Mouse (Mus musculus) thymus, adult 2 months (tissue): ENCODE data around the gene H2-Ob. TPM values are rescaled to one million over a fixed set of nuclear protein-coding genes. Genes with fewer than 3 reads are reported as not detected.

Experiments
- DNase-seq: peaks from one replicate; pipeline ENCODE4 v3.0.0; 2021
- H3K27ac ChIP-seq: fragments of 200-500 bp; 2 replicates; pipeline ENCODE4 v1.5.1; 2012; ENCODE audit warnings: low read length, control low read depth; ENCODE audit not compliant: control insufficient read depth, insufficient read depth
- H3K27me3 ChIP-seq: fragments of 200-500 bp; 2 replicates; pipeline ENCODE4 v1.6.1; 2012; ENCODE audit warnings: mild to moderate bottlenecking, low read length, moderate library complexity, mixed read lengths; ENCODE audit not compliant: control insufficient read depth, insufficient read depth
- H3K36me3 ChIP-seq: fragments of 200-500 bp; 2 replicates; pipeline ENCODE4 v1.6.1; 2012; ENCODE audit warnings: mild to moderate bottlenecking, low read length, moderate library complexity; ENCODE audit not compliant: control insufficient read depth, insufficient read depth
- H3K4me1 ChIP-seq: fragments of 200-500 bp; replicated peaks from 2 replicates; pipeline ENCODE4 v1.6.1; 2012; ENCODE audit warnings: low read length; ENCODE audit not compliant: control insufficient read depth, insufficient read depth
- H3K4me3 ChIP-seq: fragments of 200-500 bp; 2 replicates; pipeline ENCODE4 v1.5.1; 2012; ENCODE audit warnings: mild to moderate bottlenecking, low read length, control low read depth, moderate library complexity; ENCODE audit not compliant: control insufficient read depth, insufficient read depth
- CTCF ChIP-seq: fragments of 200-500 bp; IDR thresholded peaks from 2 replicates; pipeline ENCODE4 v1.5.1; 2012; ENCODE audit warnings: mild to moderate bottlenecking, control low read depth, low read length, moderate library complexity, borderline replicate concordance; ENCODE audit not compliant: control insufficient read depth, poor library complexity, insufficient read depth; ENCODE audit errors: extremely low read depth
- POLR2A ChIP-seq: fragments of 200-500 bp; IDR thresholded peaks from 2 replicates; pipeline ENCODE4 v1.6.1; 2012; ENCODE audit warnings: mild to moderate bottlenecking, low read length, control low read depth, moderate library complexity; ENCODE audit not compliant: control insufficient read depth, poor library complexity, insufficient read depth; ENCODE audit errors: extremely low read depth
- WGBS: fragments of 180-500 bp; shearing (Covaris S2); methylation state at CpG from one replicate; pipeline ENCODE4 v1.1.7; 2018; 5-methylcytosine and 5-hydroxymethylcytosine counted together
- polyA plus RNA-seq: library from polyadenylated mRNA; depleted of rRNA; stranded (reverse); fragments of >200 nt; gene quantifications from 2 replicates; pipeline ENCODE4 v1.2.3, GENCODE M21; 2012

The H2-Ob gene
- polyA plus RNA-seq, 1 experiment, result 37.5 TPM

DNA sequence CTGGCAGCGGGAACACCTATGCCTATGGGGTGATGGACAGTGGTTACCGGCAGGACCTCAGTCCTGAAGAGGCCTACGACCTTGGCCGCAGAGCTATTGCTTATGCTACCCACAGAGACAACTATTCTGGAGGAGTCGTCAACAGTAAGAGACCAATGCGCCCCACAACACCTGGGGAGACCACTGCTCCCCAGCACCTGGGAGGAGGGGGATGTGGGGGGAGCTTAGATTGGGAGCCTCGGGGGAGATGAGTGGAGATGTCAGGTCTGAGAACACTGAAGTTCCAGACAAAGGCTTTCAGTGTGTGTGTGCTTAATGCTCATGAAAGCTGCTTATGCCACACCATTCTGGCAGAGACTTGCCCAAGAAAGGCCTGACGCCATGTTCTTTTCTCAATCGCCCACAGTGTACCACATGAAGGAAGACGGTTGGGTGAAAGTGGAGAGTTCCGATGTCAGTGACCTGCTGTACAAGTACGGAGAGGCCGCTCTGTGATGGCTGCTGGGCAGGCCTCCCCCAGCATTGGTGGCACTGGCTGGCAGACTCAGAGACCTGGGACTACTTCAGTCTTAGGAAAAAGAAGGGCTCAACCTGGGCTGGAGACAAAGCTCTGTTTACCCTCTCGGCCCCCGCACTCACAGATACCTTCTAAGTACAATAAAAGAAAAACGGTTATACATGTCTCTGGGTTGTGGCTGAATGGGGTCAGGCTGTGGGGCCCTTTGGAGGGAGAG is 37.8 kb upstream of the H2-Ob start:
- Histone ChIP-seq H3K4me3 (peak overlapping the region; percentile 18), H3K27ac (peak overlapping the region; percentile 87), H3K27me3 (no peaks in the 10 kb centered on the region), H3K36me3 (0 out of 2 replicates have a peak, but pooled peaks cover 3% of the 10 kb centered on the region), H3K4me1 (peaks cover 42% of the 10 kb centered on the region)
- whole genome bisulfite sequencing, result 40% methylated on average over 16 of the region's 16 CpGs
- no peak for DNase-seq
- no peak for TF ChIP-seq POLR2A
- TF ChIP-seq CTCF, result no peak

DNA sequence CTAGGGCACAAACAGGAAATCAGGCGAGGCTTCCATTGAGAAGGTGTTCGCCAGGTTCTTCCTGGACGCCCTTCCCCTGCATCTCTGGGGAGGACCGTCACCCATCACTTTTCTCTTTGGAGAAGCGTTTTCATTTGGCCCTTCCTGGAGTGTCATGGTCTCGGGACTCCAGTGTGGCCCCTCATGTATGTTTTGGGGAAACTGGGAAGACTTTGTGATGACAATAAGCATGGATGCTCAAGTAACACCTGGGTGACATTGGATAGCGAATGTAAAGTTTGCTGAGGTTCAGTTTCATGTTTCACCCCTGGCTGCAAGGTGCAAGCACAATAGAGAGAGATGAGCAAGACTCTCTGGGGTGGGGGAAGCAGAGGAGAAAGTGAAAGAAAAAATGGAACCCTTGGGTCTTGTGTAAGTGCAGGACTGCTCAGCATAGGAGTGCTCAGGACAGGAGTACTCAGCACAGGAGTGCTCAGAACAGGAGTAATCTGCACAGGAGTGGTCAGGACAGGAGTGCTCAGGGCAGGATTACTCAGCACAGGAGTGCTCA is 37.1 kb upstream of the H2-Ob start:
- peaks cover 41% of the 10 kb centered on the region for H3K4me1 ChIP-seq
- no peak for TF ChIP-seq POLR2A
- TF ChIP-seq CTCF, result no peak
- H3K36me3 ChIP-seq, result 0 out of 2 replicates have a peak, but pooled peaks cover 3% of the 10 kb centered on the region
- no peak overlapping the region for H3K4me3 ChIP-seq
- DNase-seq, result no peak
- WGBS, result 36% methylated on average over 7 of the region's 7 CpGs
- H3K27ac ChIP-seq, result peak overlapping the region; percentile 87
- H3K27me3 ChIP-seq, result no peaks in the 10 kb centered on the region

DNA sequence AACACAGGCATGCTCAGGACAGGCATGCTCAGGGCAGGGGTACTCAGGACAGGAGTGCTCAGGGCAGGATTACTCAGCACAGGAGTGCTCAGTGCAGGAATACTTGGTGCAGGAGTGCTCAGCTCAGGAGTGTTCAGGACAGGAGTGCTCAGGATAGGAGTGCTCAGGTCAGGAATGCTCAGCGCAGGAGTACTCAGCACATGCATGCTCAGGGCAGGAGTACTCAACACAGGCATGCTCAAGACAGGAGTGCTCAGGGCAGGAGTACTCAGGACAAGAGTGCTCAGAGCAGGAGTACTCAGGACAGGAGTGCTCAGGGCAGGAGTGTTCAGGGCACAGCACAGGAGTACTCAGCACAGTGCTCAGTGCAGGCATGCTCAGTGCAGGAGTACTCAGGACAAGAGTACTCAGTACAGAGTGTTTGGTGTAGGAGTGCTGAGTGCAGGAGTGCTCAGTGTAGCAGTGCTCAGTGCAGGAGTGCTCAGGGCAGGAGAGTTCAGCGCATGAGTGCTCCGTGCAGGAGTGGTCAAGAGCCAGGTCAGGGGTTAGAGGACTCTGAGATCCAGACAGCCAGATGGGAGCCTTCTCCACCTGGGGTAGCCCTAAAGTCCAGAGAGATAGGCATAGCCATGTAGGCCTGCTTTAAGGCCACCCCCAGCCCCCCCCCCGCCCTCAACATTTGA is 35.8 kb upstream of the H2-Ob start:
- no peaks in the 10 kb centered on the region for H3K27me3 ChIP-seq
- TF ChIP-seq CTCF (no peak), POLR2A (no peak)
- peaks cover 47% of the 10 kb centered on the region for H3K4me1 ChIP-seq
- 0 out of 2 replicates have a peak, but pooled peaks cover 3% of the 10 kb centered on the region for H3K36me3 ChIP-seq
- no peak overlapping the region for H3K4me3 ChIP-seq
- DNase-seq, result no peak
- 93% methylated on average over 4 of the region's 4 CpGs for WGBS
- H3K27ac ChIP-seq, result no peak overlapping the region

DNA sequence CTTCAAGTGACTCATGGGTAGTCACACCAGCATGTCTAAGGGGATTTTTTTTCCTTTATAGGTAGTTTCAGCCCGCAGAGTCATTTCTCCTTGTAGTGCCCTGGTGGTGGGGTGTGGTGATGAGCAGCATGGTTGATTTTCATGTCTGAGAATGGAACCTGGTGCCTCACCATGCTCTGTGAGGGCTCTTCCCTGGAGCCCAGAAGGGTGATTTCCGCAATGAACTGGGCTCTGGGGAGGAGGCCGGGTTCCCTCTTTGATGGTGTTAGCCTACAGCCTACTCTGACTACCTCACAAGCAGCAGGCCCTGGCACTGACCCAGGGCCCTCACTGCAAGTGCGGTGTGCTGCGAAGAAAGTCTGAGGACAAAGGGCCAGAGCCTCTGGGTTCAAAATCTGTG is 35.3 kb upstream of the H2-Ob start, which contains the start of gene Tap2:
Gene Tap2, plus strand, starts transcription at position 84 of the 400 bp plus-strand sequence.
- no peaks in the 10 kb centered on the region for H3K27me3 ChIP-seq
- 0 out of 2 replicates have a peak, but pooled peaks cover 3% of the 10 kb centered on the region for H3K36me3 ChIP-seq
- peaks cover 52% of the 10 kb centered on the region for H3K4me1 ChIP-seq
- H3K27ac ChIP-seq, result peak within 1 kb of the TSS; percentile 93
- no peak for DNase-seq
- H3K4me3 ChIP-seq, result peak within 1 kb of the TSS; percentile 98
- 51% methylated on average over 5 of the region's 5 CpGs for WGBS
- TF ChIP-seq POLR2A, result no peak
- no peak for TF ChIP-seq CTCF

DNA sequence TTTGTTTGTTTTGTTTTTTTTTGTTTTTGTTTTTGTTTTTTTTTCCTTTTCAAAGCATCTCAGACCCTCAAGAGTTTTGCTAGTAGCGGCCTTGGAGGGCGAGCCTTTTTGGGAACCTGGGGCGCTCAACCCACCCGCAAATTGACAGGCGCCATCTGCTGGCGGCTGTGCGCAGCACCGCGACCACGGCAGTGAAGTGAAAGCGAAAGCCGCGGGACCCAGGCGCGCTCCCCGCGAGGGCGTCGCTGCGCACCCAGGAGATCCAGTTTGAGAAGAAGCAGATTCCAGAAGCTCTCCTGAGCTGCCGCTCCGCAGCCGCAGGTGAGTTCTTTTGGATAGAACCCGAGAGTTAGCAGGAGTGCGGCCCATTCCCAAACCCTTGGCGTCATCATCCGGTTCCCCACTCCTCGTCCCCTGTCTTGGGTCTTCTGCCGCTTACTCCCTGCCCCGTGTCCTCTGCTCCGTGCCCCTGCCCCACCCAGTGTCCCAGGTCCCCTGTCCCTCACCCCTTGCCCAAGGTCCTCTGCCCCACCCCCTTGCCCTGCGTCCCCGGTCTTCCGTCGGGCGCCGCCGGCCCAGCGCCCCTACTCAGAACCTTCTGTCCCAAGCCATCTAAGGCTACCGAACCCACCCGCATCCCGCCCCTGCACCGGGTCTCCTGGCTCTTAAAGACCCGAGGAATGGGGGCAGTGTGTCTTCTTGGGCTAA is 34.2 kb upstream of the H2-Ob start:
- peaks cover 59% of the 10 kb centered on the region for H3K4me1 ChIP-seq
- peak; percentile 94 for DNase-seq
- peak; percentile 93 for TF ChIP-seq CTCF
- TF ChIP-seq POLR2A, result peak; percentile 62; the same call in 1 of the 2 replicates
- no peaks in the 10 kb centered on the region for H3K27me3 ChIP-seq
- H3K36me3 ChIP-seq, result peaks cover 9% of the 10 kb centered on the region; the same call in 1 of the 2 replicates
- H3K27ac ChIP-seq, result peak overlapping the region; percentile 93
- peak overlapping the region; percentile 98 for H3K4me3 ChIP-seq
- under 1% methylated on average over 44 of the region's 44 CpGs for WGBS

DNA sequence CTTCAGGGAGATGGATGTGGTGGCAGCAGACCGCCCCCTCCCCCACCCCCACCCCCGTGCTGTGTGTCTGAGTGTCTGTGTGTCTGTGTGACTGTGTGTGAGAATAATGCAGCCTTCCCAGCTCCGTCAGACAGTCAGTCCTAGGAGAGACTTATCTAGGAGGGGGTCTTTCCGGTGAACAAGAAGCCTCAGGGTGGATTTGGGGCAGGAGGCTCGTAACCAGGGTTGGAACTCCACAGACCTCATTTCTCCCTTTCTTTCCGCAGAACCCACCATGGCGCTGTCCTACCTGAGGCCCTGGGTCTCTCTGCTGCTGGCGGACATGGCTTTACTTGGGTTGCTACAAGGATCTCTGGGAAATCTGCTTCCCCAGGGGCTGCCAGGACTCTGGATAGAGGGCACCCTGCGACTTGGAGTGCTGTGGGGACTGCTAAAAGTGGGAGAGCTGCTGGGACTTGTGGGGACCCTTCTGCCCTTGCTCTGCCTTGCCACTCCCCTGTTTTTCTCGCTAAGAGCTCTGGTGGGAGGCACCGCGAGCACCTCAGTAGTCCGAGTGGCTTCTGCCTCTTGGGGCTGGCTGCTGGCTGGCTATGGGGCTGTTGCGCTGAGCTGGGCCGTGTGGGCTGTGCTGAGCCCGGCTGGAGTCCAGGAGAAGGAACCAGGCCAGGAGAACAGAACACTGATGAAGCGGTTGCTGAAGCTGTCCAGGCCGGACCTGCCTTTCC is 33.5 kb upstream of the H2-Ob start:
- DNase-seq, result peak; percentile 66
- no peak for TF ChIP-seq CTCF
- TF ChIP-seq POLR2A, result no peak
- Histone ChIP-seq H3K27me3 (no peaks in the 10 kb centered on the region), H3K4me3 (peak overlapping the region; percentile 98), H3K4me1 (peaks cover 59% of the 10 kb centered on the region), H3K27ac (peak overlapping the region; percentile 93), H3K36me3 (peaks cover 13% of the 10 kb centered on the region; the same call in 1 of the 2 replicates)
- WGBS, result 2% methylated on average over 18 of the region's 18 CpGs
